Mouse (Mus musculus): ENCODE measurements around the gene Klhl20. TPM values are rescaled to one million over a fixed set of nuclear protein-coding genes. Genes with fewer than 3 reads are reported as not detected.
A peak's percentile ranks its signal among the peaks of the same experiment; 100 is the strongest.

Gene Klhl20
- polyA plus RNA-seq, 1 experiment = 10.1 TPM

DNA sequence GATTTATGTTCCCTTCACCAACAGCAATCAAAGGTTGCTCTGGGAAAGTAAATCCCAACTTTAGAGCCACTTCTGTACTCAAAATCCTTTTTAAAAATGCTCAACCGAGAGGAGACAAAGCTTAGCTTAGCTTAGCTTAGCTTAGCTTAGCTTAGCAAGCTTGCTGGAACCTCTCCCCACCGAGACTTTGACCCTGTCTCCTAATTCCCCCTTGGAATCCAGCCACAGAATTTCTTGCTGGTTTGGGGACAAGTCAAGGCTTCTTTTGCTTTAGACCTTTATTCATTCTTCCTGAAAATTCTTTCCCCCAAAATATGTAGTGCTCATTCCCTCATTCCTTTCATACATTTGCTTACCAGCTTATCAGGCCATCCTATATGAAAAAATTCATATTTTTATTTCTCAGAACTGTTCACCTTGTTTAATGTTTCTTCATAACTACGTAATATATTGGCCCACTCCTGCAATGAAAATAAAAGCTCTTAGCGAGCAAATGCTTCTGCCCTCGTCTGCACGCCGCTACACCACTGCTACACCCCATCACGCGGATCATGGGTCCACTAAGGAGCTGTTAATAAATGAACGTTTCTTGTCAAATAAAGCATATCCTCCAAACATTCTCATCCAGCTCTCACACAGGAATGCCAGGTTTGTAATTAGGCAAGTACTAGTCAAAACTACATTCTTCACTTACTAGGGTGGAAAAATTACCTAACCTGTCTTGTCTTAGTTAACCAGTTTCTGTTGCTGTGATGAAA, 8.5 kb downstream of the Klhl20 start:
- Histone ChIP-seq H3K4me3 (no peak overlapping the region), H3K36me3 (ENCODE audit: control insufficient read depth, insufficient read depth) (no peaks in the 10 kb centered on the region), H3K79me2 (ENCODE audit: control insufficient read depth, insufficient read depth) (no peaks in the 10 kb centered on the region), H3ac (ENCODE audit: control insufficient read depth, insufficient read length) (no peak overlapping the region), H3K27me3 (ENCODE audit: control insufficient read depth, insufficient read depth, insufficient read length) (no peaks in the 10 kb centered on the region), H3K4me2 (ENCODE audit: low read depth) (no peak overlapping the region)
- TF ChIP-seq MYOG (IDR thresholded peaks at IDR 0.05; ENCODE audit: control insufficient read depth in 1 of 3, insufficient read depth in 1 of 3, insufficient read length in 2 of 3, low read depth in 2 of 3) (no peak), REST (IDR thresholded peaks at IDR 0.05; ENCODE audit: insufficient read depth, insufficient read length) (no peak), E2F4 (IDR thresholded peaks at IDR 0.05; ENCODE audit: insufficient read depth) (no peak), TCF12 (IDR thresholded peaks at IDR 0.05; ENCODE audit: insufficient read depth, poor library complexity, severe bottlenecking) (no peak), SRF (IDR thresholded peaks at IDR 0.05; ENCODE audit: control insufficient read depth, insufficient read length, low read depth) (no peak), CEBPB (IDR thresholded peaks at IDR 0.05; ENCODE audit: insufficient read depth, poor library complexity, severe bottlenecking) (no peak), POLR2AphosphoS2 (IDR thresholded peaks at IDR 0.05; ENCODE audit: insufficient read length, low read depth) (no peak), MYOD1 (IDR thresholded peaks at IDR 0.05; ENCODE audit: control insufficient read depth in 1 of 3, insufficient read length in 2 of 3, low read depth in 2 of 3) (no peak), POLR2A (IDR thresholded peaks at IDR 0.05; ENCODE audit: insufficient read length, low read depth) (no peak), TCF3 (IDR thresholded peaks at IDR 0.05; ENCODE audit: insufficient read length, low read depth) (no peak), USF1 (IDR thresholded peaks at IDR 0.05; ENCODE audit: low read depth) (no peak), MAX (IDR thresholded peaks at IDR 0.05; ENCODE audit: low read depth) (no peak)

DNA sequence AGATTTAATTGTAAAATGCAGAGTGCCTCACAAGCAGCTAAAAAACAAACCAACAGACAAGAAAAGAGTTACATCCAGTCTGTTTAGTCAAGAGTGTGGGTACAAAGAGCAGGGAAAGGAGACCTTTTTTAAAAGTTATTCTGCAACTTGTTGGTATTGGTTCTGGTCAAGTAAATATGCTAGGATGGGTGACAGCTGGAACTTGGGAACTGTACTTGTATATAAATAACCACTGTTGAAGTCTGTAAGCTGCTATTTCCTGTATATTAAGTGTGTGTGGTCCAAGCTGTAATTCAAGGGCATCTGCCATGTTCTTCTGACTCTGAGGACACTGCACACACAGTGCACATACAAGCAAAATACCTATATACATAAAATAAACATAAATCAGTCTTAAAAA, 16.7 kb downstream of the Klhl20 start:
- no peaks in the 10 kb centered on the region for H3K36me3 ChIP-seq (ENCODE audit: control insufficient read depth, insufficient read depth)
- no peaks in the 10 kb centered on the region for H3K27me3 ChIP-seq (ENCODE audit: control insufficient read depth, insufficient read depth, insufficient read length)
- H3ac ChIP-seq (ENCODE audit: control insufficient read depth, insufficient read length) = no peak overlapping the region
- H3K4me3 ChIP-seq = no peak overlapping the region
- peak overlapping the region; percentile 8 for H3K4me2 ChIP-seq (ENCODE audit: low read depth)
- no peak for TF ChIP-seq TCF3 (IDR thresholded peaks at IDR 0.05; ENCODE audit: insufficient read length, low read depth)
- TF ChIP-seq E2F4 (IDR thresholded peaks at IDR 0.05; ENCODE audit: insufficient read depth) = no peak
- no peak for TF ChIP-seq REST (IDR thresholded peaks at IDR 0.05; ENCODE audit: insufficient read depth, insufficient read length)
- TF ChIP-seq SRF (IDR thresholded peaks at IDR 0.05; ENCODE audit: control insufficient read depth, insufficient read length, low read depth) = no peak
- TF ChIP-seq MYOG (IDR thresholded peaks at IDR 0.05; ENCODE audit: control insufficient read depth in 1 of 3, insufficient read depth in 1 of 3, insufficient read length in 2 of 3, low read depth in 2 of 3) = peak in 1 of 3 experiments; percentile 42
- TF ChIP-seq POLR2A (IDR thresholded peaks at IDR 0.05; ENCODE audit: insufficient read length, low read depth) = no peak
- TF ChIP-seq MYOD1 (IDR thresholded peaks at IDR 0.05; ENCODE audit: control insufficient read depth in 1 of 3, insufficient read length in 2 of 3, low read depth in 2 of 3) = no peak
- H3K79me2 ChIP-seq (ENCODE audit: control insufficient read depth, insufficient read depth) = no peaks in the 10 kb centered on the region

DNA sequence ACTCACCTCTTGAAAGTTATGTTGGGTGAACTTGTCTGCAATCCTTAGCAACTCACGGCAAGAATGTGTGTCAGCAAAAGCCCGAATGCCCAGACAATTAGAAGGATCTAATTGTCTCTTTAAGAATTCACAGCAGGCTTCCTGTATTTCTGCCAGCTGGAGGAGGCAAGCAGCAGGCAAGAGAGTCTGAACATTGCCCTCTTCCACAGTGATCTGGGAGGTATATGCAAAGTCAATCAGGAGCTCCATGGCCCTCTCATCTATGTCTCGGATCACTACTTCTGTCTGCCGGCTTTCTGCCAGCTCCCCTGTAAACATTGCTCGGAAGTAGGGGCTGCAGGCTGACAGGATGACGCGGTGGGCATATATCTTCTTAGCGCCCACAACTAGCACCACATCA, 22.1 kb downstream of the Klhl20 start:
- Histone ChIP-seq H3K36me3 (ENCODE audit: control insufficient read depth, insufficient read depth) (peaks cover 27% of the 10 kb centered on the region), H3K79me2 (ENCODE audit: control insufficient read depth, insufficient read depth) (no peaks in the 10 kb centered on the region), H3K4me2 (ENCODE audit: low read depth) (no peak overlapping the region), H3K27me3 (ENCODE audit: control insufficient read depth, insufficient read depth, insufficient read length) (no peaks in the 10 kb centered on the region), H3ac (ENCODE audit: control insufficient read depth, insufficient read length) (no peak overlapping the region), H3K4me3 (no peak overlapping the region)
- TF ChIP-seq POLR2A (IDR thresholded peaks at IDR 0.05; ENCODE audit: insufficient read length, low read depth) (no peak), CEBPB (IDR thresholded peaks at IDR 0.05; ENCODE audit: insufficient read depth, poor library complexity, severe bottlenecking) (no peak), TCF12 (IDR thresholded peaks at IDR 0.05; ENCODE audit: insufficient read depth, poor library complexity, severe bottlenecking) (no peak), SRF (IDR thresholded peaks at IDR 0.05; ENCODE audit: control insufficient read depth, insufficient read length, low read depth) (no peak), E2F4 (IDR thresholded peaks at IDR 0.05; ENCODE audit: insufficient read depth) (no peak), MYOD1 (IDR thresholded peaks at IDR 0.05; ENCODE audit: control insufficient read depth in 1 of 3, insufficient read length in 2 of 3, low read depth in 2 of 3) (no peak), USF1 (IDR thresholded peaks at IDR 0.05; ENCODE audit: low read depth) (no peak), TCF3 (IDR thresholded peaks at IDR 0.05; ENCODE audit: insufficient read length, low read depth) (no peak), MYOG (IDR thresholded peaks at IDR 0.05; ENCODE audit: control insufficient read depth in 1 of 3, insufficient read depth in 1 of 3, insufficient read length in 2 of 3, low read depth in 2 of 3) (no peak), MAX (IDR thresholded peaks at IDR 0.05; ENCODE audit: low read depth) (no peak), POLR2AphosphoS2 (IDR thresholded peaks at IDR 0.05; ENCODE audit: insufficient read length, low read depth) (no peak), REST (IDR thresholded peaks at IDR 0.05; ENCODE audit: insufficient read depth, insufficient read length) (no peak)

DNA sequence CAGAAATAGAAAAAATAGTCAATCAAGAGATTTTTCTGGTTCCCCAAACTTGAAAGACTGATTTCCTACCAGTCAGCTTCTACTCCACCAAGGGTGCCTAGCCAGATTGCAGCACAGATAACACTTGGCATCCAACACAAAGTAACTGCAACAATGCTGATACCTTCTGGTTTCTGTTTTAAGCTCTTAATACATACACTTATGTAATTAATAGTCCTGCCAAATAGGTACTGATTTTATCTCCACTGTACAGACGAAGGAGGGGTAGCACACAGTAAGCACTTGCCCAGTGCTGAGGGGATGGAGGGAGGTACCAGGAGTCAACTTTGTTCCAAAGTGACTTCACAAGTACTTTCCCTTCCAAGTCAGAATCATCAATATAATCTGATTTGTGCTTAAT, 27.5 kb downstream of the Klhl20 start:
- Histone ChIP-seq H3K36me3 (ENCODE audit: control insufficient read depth, insufficient read depth) (peaks cover 42% of the 10 kb centered on the region), H3K4me3 (no peak overlapping the region), H3K4me2 (ENCODE audit: low read depth) (no peak overlapping the region), H3K27me3 (ENCODE audit: control insufficient read depth, insufficient read depth, insufficient read length) (no peaks in the 10 kb centered on the region), H3K79me2 (ENCODE audit: control insufficient read depth, insufficient read depth) (no peaks in the 10 kb centered on the region), H3ac (ENCODE audit: control insufficient read depth, insufficient read length) (no peak overlapping the region)
- no peak for TF ChIP-seq SRF (IDR thresholded peaks at IDR 0.05; ENCODE audit: control insufficient read depth, insufficient read length, low read depth)

DNA sequence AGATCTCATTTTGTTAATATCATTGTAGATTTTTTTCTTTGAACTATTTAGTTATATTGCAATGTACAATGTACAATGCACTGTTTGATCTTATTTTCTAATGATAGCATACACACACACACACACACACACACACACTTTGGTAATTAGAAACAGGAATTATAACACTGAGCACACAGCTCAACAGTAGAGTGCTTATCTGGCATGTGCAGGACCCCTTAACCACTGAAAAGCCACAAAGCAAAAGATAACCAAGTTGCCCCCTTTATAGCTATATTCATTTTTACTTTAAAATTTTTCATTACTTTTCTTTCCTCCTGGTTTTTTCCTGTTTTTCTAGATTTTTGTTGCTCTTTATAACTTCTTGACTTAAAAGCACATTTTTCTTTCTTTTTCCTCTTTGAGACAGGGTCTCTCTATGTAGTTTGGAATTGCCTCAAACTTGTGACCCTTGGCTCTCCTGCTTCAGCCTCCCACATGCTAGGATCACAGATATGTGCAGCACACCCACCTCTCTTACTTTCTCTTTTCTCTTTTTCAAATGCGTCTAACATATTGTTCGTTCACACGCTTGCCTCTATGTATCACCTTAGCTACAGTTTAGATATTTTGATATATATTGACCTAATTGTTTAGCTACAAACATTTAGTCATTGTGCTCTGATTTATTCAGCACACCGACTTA, 31.4 kb downstream of the Klhl20 start:
- Histone ChIP-seq H3K27me3 (ENCODE audit: control insufficient read depth, insufficient read depth, insufficient read length) (no peaks in the 10 kb centered on the region), H3K36me3 (ENCODE audit: control insufficient read depth, insufficient read depth) (peaks cover 22% of the 10 kb centered on the region)

More for the DNA sequence above, 31.4 kb downstream of the Klhl20 start:
- Histone ChIP-seq H3K4me3 (no peak overlapping the region), H3ac (ENCODE audit: control insufficient read depth, insufficient read length) (no peak overlapping the region), H3K79me2 (ENCODE audit: control insufficient read depth, insufficient read depth) (no peaks in the 10 kb centered on the region), H3K4me2 (ENCODE audit: low read depth) (no peak overlapping the region)
- TF ChIP-seq REST (IDR thresholded peaks at IDR 0.05; ENCODE audit: insufficient read depth, insufficient read length) (no peak), E2F4 (IDR thresholded peaks at IDR 0.05; ENCODE audit: insufficient read depth) (no peak), MYOD1 (IDR thresholded peaks at IDR 0.05; ENCODE audit: control insufficient read depth in 1 of 3, insufficient read length in 2 of 3, low read depth in 2 of 3) (no peak), TCF12 (IDR thresholded peaks at IDR 0.05; ENCODE audit: insufficient read depth, poor library complexity, severe bottlenecking) (no peak), TCF3 (IDR thresholded peaks at IDR 0.05; ENCODE audit: insufficient read length, low read depth) (no peak), MYOG (IDR thresholded peaks at IDR 0.05; ENCODE audit: control insufficient read depth in 1 of 3, insufficient read depth in 1 of 3, insufficient read length in 2 of 3, low read depth in 2 of 3) (no peak), MAX (IDR thresholded peaks at IDR 0.05; ENCODE audit: low read depth) (no peak), SRF (IDR thresholded peaks at IDR 0.05; ENCODE audit: control insufficient read depth, insufficient read length, low read depth) (no peak), POLR2A (IDR thresholded peaks at IDR 0.05; ENCODE audit: insufficient read length, low read depth) (no peak)
